Mouse (Mus musculus): ENCODE measurements around the gene Fan1.

GRCm38 (mm10) chr7:64331309-64331708, 42.6 kb downstream of the Fan1 start:
- TF ChIP-seq POLR2A (IDR thresholded peaks at IDR 0.05; ENCODE audit: control insufficient read depth in 1 of 2, insufficient read depth in 1 of 2, low read depth in 1 of 2, low read length in 2 of 2, poor library complexity in 1 of 2) (no peak), TBP (IDR thresholded peaks at IDR 0.05; ENCODE audit: low read depth, low read length) (no peak), MAX (IDR thresholded peaks at IDR 0.05; ENCODE audit: low read length) (no peak), CHD1 (IDR thresholded peaks at IDR 0.05; ENCODE audit: low read depth, low read length) (no peak), CTCF (IDR thresholded peaks at IDR 0.05 in 2 of 3, conservative IDR thresholded peaks at IDR 0.05 in 1 of 3; ENCODE audit: control insufficient read depth in 1 of 3, insufficient read depth in 1 of 3, low read depth in 2 of 3, low read length in 3 of 3, poor library complexity in 1 of 3, severe bottlenecking in 1 of 3) (no peak), MAFK (IDR thresholded peaks at IDR 0.05; ENCODE audit: borderline replicate concordance, low read depth, low read length) (no peak), E2F4 (IDR thresholded peaks at IDR 0.05; ENCODE audit: borderline replicate concordance, low read depth, low read length) (no peak), RCOR1 (IDR thresholded peaks at IDR 0.05; ENCODE audit: low read depth, low read length) (no peak)
